In genomic region chr11:23028957-23029356, GRCm38 (mm10) we compare ENCODE assay signal across 30 mouse cellular contexts. TPM values are rescaled to one million over a fixed set of nuclear protein-coding genes. Genes with fewer than 3 reads are reported as not detected.
DNase-seq lines count a peak whose midpoint lies in the region; ATAC-seq and TF ChIP-seq lines count a peak whose summit lies in the region.
"Had no signal": no experiment of that assay in that cellular context is flagged by ENCODE, and none has a peak within 500 bp of the region (broad histone marks: within the 10 kb centered on the region; RNA-seq: fewer than 3 reads in every experiment).

No protein-coding gene starts in this region.

- TF ChIP-seq EP300 in stomach, postnatal 0 days (optimal IDR thresholded peaks at IDR 0.05): no peak

- H3K9me3 ChIP-seq in stomach, embryonic 15.5 days: no peaks in the 10 kb centered on the region
- no peaks in the 10 kb centered on the region for H3K9me3 ChIP-seq in stomach, postnatal 0 days (ENCODE audit: control insufficient read depth, low read length)
- no peaks in the 10 kb centered on the region for H3K9me3 ChIP-seq in intestine, embryonic 15.5 days
- H3K9me3 ChIP-seq in heart, embryonic 11.5 days (replicated peaks; ENCODE audit: control insufficient read depth, low read length): no peaks in the 10 kb centered on the region
- no peaks in the 10 kb centered on the region for H3K9me3 ChIP-seq in forebrain, postnatal 0 days (ENCODE audit: low read length)
- H3K9me3 ChIP-seq in hindbrain, embryonic 12.5 days (replicated peaks): no peaks in the 10 kb centered on the region
- H3K9me3 ChIP-seq: embryonic facial prominence, embryonic 10.5 days; embryonic facial prominence, embryonic 13.5 days; forebrain, embryonic 10.5 days; forebrain, embryonic 13.5 days; heart, embryonic 12.5 days; heart, embryonic 15.5 days; hindbrain, embryonic 10.5 days had no signal

- DNase-seq in stomach, postnatal 0 days (ENCODE audit: low spot score): no peak
- DNase-seq in forebrain, postnatal 0 days: no peak
- DNase-seq: adrenal gland, adult 8-10 months; adrenal gland, postnatal 25 days; cerebellum, adult 8-10 months; cerebellum, postnatal 10 days; cerebellum, postnatal 36 days; embryo, embryonic 11 days; gastrocnemius, adult 2 months; gastrocnemius, postnatal 14 days; heart, postnatal 36 days had no signal

- no peaks in the 10 kb centered on the region for H3K36me3 ChIP-seq in stomach, embryonic 15.5 days
- no peaks in the 10 kb centered on the region for H3K36me3 ChIP-seq in stomach, postnatal 0 days (ENCODE audit: control insufficient read depth, insufficient read depth, low read length)
- H3K36me3 ChIP-seq in intestine, embryonic 15.5 days: no peaks in the 10 kb centered on the region
- H3K36me3 ChIP-seq in heart, embryonic 11.5 days (ENCODE audit: control insufficient read depth, insufficient read depth, low read length): no peaks in the 10 kb centered on the region
- H3K36me3 ChIP-seq in forebrain, postnatal 0 days (ENCODE audit: insufficient read depth): no peaks in the 10 kb centered on the region
- H3K36me3 ChIP-seq in hindbrain, embryonic 12.5 days: no peaks in the 10 kb centered on the region
- H3K36me3 ChIP-seq: embryonic facial prominence, embryonic 10.5 days; embryonic facial prominence, embryonic 13.5 days; forebrain, embryonic 10.5 days; heart, embryonic 12.5 days; heart, embryonic 15.5 days; hindbrain, embryonic 10.5 days had no signal

- H3K27me3 ChIP-seq in stomach, embryonic 15.5 days (replicated peaks): no peaks in the 10 kb centered on the region
- H3K27me3 ChIP-seq in stomach, postnatal 0 days (ENCODE audit: control insufficient read depth, insufficient read depth, low read length): no peaks in the 10 kb centered on the region
- H3K27me3 ChIP-seq in intestine, embryonic 15.5 days (replicated peaks): no peaks in the 10 kb centered on the region
- H3K27me3 ChIP-seq in heart, embryonic 11.5 days (ENCODE audit: control insufficient read depth, insufficient read depth, low read length): no peaks in the 10 kb centered on the region
- no peaks in the 10 kb centered on the region for H3K27me3 ChIP-seq in forebrain, postnatal 0 days (ENCODE audit: insufficient read depth, low read length)
- H3K27me3 ChIP-seq in hindbrain, embryonic 12.5 days: no peaks in the 10 kb centered on the region
- H3K27me3 ChIP-seq: embryonic facial prominence, embryonic 13.5 days; forebrain, embryonic 13.5 days; heart, embryonic 12.5 days; heart, embryonic 15.5 days had no signal

- H3K4me1 ChIP-seq in stomach, embryonic 15.5 days: no peaks in the 10 kb centered on the region
- H3K4me1 ChIP-seq in stomach, postnatal 0 days (replicated peaks; ENCODE audit: control insufficient read depth, insufficient read depth): no peaks in the 10 kb centered on the region
- H3K4me1 ChIP-seq in intestine, embryonic 15.5 days (replicated peaks): no peaks in the 10 kb centered on the region
- H3K4me1 ChIP-seq in heart, embryonic 11.5 days (ENCODE audit: control insufficient read depth, insufficient read depth, low read length): no peaks in the 10 kb centered on the region
- H3K4me1 ChIP-seq in forebrain, postnatal 0 days (ENCODE audit: insufficient read depth): no peaks in the 10 kb centered on the region
- no peaks in the 10 kb centered on the region for H3K4me1 ChIP-seq in hindbrain, embryonic 12.5 days
- H3K4me1 ChIP-seq: embryonic facial prominence, embryonic 10.5 days; embryonic facial prominence, embryonic 13.5 days; forebrain, embryonic 13.5 days; heart, embryonic 12.5 days; heart, embryonic 15.5 days; hindbrain, embryonic 10.5 days had no signal

- no peak for TF ChIP-seq CTCF in stomach, postnatal 0 days (IDR thresholded peaks at IDR 0.05; ENCODE audit: low read depth)
- TF ChIP-seq CTCF in forebrain, postnatal 0 days (IDR thresholded peaks at IDR 0.05; ENCODE audit: low read depth): no peak

- ATAC-seq in stomach, embryonic 15.5 days (ENCODE audit: insufficient read depth, low FRiP score, low read depth): peak; percentile 70
- ATAC-seq in stomach, postnatal 0 days (ENCODE audit: low FRiP score, low TSS enrichment): no peak
- ATAC-seq in intestine, embryonic 15.5 days: peak; percentile 94
- ATAC-seq in megakaryocyte progenitor cell, adult 5-6 weeks (replicated peaks; ENCODE audit: poor library complexity): peak; percentile 58
- no peak for ATAC-seq in heart, embryonic 11.5 days (replicated peaks; ENCODE audit: insufficient number of reproducible peaks, low FRiP score, low TSS enrichment)
- no peak for ATAC-seq in forebrain, postnatal 0 days
- ATAC-seq in hindbrain, embryonic 12.5 days (ENCODE audit: low FRiP score): no peak
- ATAC-seq: activated CD4-positive, CD25-positive, alpha-beta regulatory T cell, adult 4 months; CD4-positive, CD25-positive, alpha-beta regulatory T cell, adult 4 months; forebrain, embryonic 13.5 days; forebrain, embryonic 16.5 days; hindbrain, postnatal 0 days; inflammation-experienced regulatory T-cells, adult 6 months had no signal

- H3K27ac ChIP-seq in stomach, embryonic 15.5 days: no peak overlapping the region
- H3K27ac ChIP-seq in stomach, postnatal 0 days (replicated peaks): no peak overlapping the region
- no peak overlapping the region for H3K27ac ChIP-seq in intestine, embryonic 15.5 days
- no peak overlapping the region for H3K27ac ChIP-seq in heart, embryonic 11.5 days (ENCODE audit: low read depth, low read length)
- no peak overlapping the region for H3K27ac ChIP-seq in forebrain, postnatal 0 days (ENCODE audit: low read depth, low read length)
- H3K27ac ChIP-seq in hindbrain, embryonic 12.5 days: no peak overlapping the region
- H3K27ac ChIP-seq: embryonic facial prominence, embryonic 10.5 days; embryonic facial prominence, embryonic 13.5 days; forebrain, embryonic 10.5 days; forebrain, embryonic 13.5 days; gastrocnemius, adult 2 months; heart, embryonic 15.5 days; hindbrain, embryonic 10.5 days; hindbrain, embryonic 14.5 days; hindbrain, postnatal 0 days had no signal

- WGBS in stomach, embryonic 15.5 days: 29% methylated on average over 3 of the region's 3 CpGs
- WGBS in stomach, postnatal 0 days: 26% methylated on average over 3 of the region's 3 CpGs
- WGBS in intestine, embryonic 15.5 days: 23% methylated on average over 3 of the region's 3 CpGs
- WGBS in heart, embryonic 11.5 days (ENCODE audit: insufficient replicate concordance): 44% methylated on average over 3 of the region's 3 CpGs
- 68% methylated on average over 3 of the region's 3 CpGs for WGBS in forebrain, postnatal 0 days
- 76% methylated on average over 3 of the region's 3 CpGs for WGBS in hindbrain, embryonic 12.5 days

- H3K4me3 ChIP-seq in stomach, embryonic 15.5 days (replicated peaks): no peak overlapping the region
- no peak overlapping the region for H3K4me3 ChIP-seq in stomach, postnatal 0 days (ENCODE audit: low read depth, low read length)
- H3K4me3 ChIP-seq in intestine, embryonic 15.5 days (replicated peaks): no peak overlapping the region
- no peak overlapping the region for H3K4me3 ChIP-seq in heart, embryonic 11.5 days (ENCODE audit: low read depth, low read length)
- no peak overlapping the region for H3K4me3 ChIP-seq in forebrain, postnatal 0 days (ENCODE audit: low read depth, low read length)
- H3K4me3 ChIP-seq in hindbrain, embryonic 12.5 days: no peak overlapping the region
- H3K4me3 ChIP-seq: embryonic facial prominence, embryonic 10.5 days; embryonic facial prominence, embryonic 13.5 days; erythroblast, embryonic 14.5 days; forebrain, embryonic 10.5 days; forebrain, embryonic 13.5 days; gastrocnemius, adult 2 months; heart, embryonic 12.5 days; heart, embryonic 15.5 days; hindbrain, embryonic 10.5 days had no signal

- H3K9ac ChIP-seq in stomach, embryonic 15.5 days: no peak overlapping the region
- no peak overlapping the region for H3K9ac ChIP-seq in stomach, postnatal 0 days (ENCODE audit: low read length)
- no peak overlapping the region for H3K9ac ChIP-seq in intestine, embryonic 15.5 days
- no peak overlapping the region for H3K9ac ChIP-seq in heart, embryonic 11.5 days (ENCODE audit: low read depth, low read length)
- no peak overlapping the region for H3K9ac ChIP-seq in forebrain, postnatal 0 days
- no peak overlapping the region for H3K9ac ChIP-seq in hindbrain, embryonic 12.5 days
- H3K9ac ChIP-seq: embryonic facial prominence, embryonic 13.5 days; forebrain, embryonic 13.5 days; heart, embryonic 12.5 days; heart, embryonic 15.5 days; hindbrain, embryonic 14.5 days had no signal

- H3K4me2 ChIP-seq in stomach, embryonic 15.5 days: no peak overlapping the region
- no peak overlapping the region for H3K4me2 ChIP-seq in stomach, postnatal 0 days (replicated peaks; ENCODE audit: low read depth)
- no peak overlapping the region for H3K4me2 ChIP-seq in intestine, embryonic 15.5 days (replicated peaks)
- H3K4me2 ChIP-seq in heart, embryonic 11.5 days: no peak overlapping the region
- H3K4me2 ChIP-seq in forebrain, postnatal 0 days (ENCODE audit: low read depth): no peak overlapping the region
- H3K4me2 ChIP-seq in hindbrain, embryonic 12.5 days (replicated peaks): no peak overlapping the region
- H3K4me2 ChIP-seq: embryonic facial prominence, embryonic 13.5 days; forebrain, embryonic 13.5 days; heart, embryonic 12.5 days; heart, embryonic 15.5 days; hindbrain, embryonic 14.5 days had no signal

RNA-seq across cellular contexts. Expression of gene Fam161a, which starts 21.6 kb away (rescaled TPM):
- polyA plus RNA-seq in stomach, embryonic 15.5 days (2015; fragmentation: Nextera tagmentation; extraction: Ambion mirVana): 2.7 and 4.0 TPM in 2 replicates
- polyA plus RNA-seq in stomach, postnatal 0 days (2015; fragmentation: Nextera tagmentation; extraction: Ambion mirVana): 3.0 and 3.2 TPM in 2 replicates
- 1.5 and 1.8 TPM in 2 replicates for polyA plus RNA-seq in intestine, embryonic 15.5 days (2015; fragmentation: Nextera tagmentation; extraction: Ambion mirVana)
- 0.62 and 1.1 TPM in 2 replicates for total RNA-seq in megakaryocyte progenitor cell, adult 5-6 weeks (2015)
- 0.71 and 0.81 TPM in 2 replicates for total RNA-seq in megakaryocyte progenitor cell, adult 5-6 weeks (2017)
- polyA plus RNA-seq in heart, embryonic 11.5 days (2014; fragmentation: Nextera tagmentation; extraction: Ambion mirVana): 1.3 and 1.9 TPM in 2 replicates
- total RNA-seq in forebrain, postnatal 0 days (2014; rRNA removed): 7.8 and 9.5 TPM in 2 replicates
- polyA plus RNA-seq in forebrain, postnatal 0 days (2015; fragmentation: Nextera tagmentation; extraction: Ambion mirVana): 3.4 and 6.9 TPM in 2 replicates
- 7.7 and 8.0 TPM in 2 replicates for polyA plus RNA-seq in hindbrain, embryonic 12.5 days (2016; fragmentation: Nextera tagmentation; extraction: Ambion mirVana)

RNA-seq across cellular contexts. Expression of gene Cct4, which starts 38.6 kb away (rescaled TPM):
- 248 and 251 TPM in 2 replicates for polyA plus RNA-seq in stomach, embryonic 15.5 days (2015; fragmentation: Nextera tagmentation; extraction: Ambion mirVana)
- polyA plus RNA-seq in stomach, postnatal 0 days (2015; fragmentation: Nextera tagmentation; extraction: Ambion mirVana): 123 and 124 TPM in 2 replicates
- 256 and 268 TPM in 2 replicates for polyA plus RNA-seq in intestine, embryonic 15.5 days (2015; fragmentation: Nextera tagmentation; extraction: Ambion mirVana)
- total RNA-seq in megakaryocyte progenitor cell, adult 5-6 weeks (2015): 346 and 370 TPM in 2 replicates
- 218 and 319 TPM in 2 replicates for total RNA-seq in megakaryocyte progenitor cell, adult 5-6 weeks (2017)
- polyA plus RNA-seq in heart, embryonic 11.5 days (2014; fragmentation: Nextera tagmentation; extraction: Ambion mirVana): 275 and 277 TPM in 2 replicates
- total RNA-seq in forebrain, postnatal 0 days (2014; rRNA removed): 236 and 265 TPM in 2 replicates
- 269 and 271 TPM in 2 replicates for polyA plus RNA-seq in forebrain, postnatal 0 days (2015; fragmentation: Nextera tagmentation; extraction: Ambion mirVana)
- polyA plus RNA-seq in hindbrain, embryonic 12.5 days (2016; fragmentation: Nextera tagmentation; extraction: Ambion mirVana): 326 and 341 TPM in 2 replicates

RNA-seq across cellular contexts. Expression of gene Commd1, which starts 46.8 kb away (rescaled TPM):
- polyA plus RNA-seq in stomach, embryonic 15.5 days (2015; fragmentation: Nextera tagmentation; extraction: Ambion mirVana): 368 and 394 TPM in 2 replicates
- polyA plus RNA-seq in stomach, postnatal 0 days (2015; fragmentation: Nextera tagmentation; extraction: Ambion mirVana): 269 and 275 TPM in 2 replicates
- 375 and 384 TPM in 2 replicates for polyA plus RNA-seq in intestine, embryonic 15.5 days (2015; fragmentation: Nextera tagmentation; extraction: Ambion mirVana)
- 141 and 159 TPM in 2 replicates for total RNA-seq in megakaryocyte progenitor cell, adult 5-6 weeks (2015)
- total RNA-seq in megakaryocyte progenitor cell, adult 5-6 weeks (2017): 89.6 and 105 TPM in 2 replicates
- 327 and 355 TPM in 2 replicates for polyA plus RNA-seq in heart, embryonic 11.5 days (2014; fragmentation: Nextera tagmentation; extraction: Ambion mirVana)
- 44.0 and 64.3 TPM in 2 replicates for total RNA-seq in forebrain, postnatal 0 days (2014; rRNA removed)
- polyA plus RNA-seq in forebrain, postnatal 0 days (2015; fragmentation: Nextera tagmentation; extraction: Ambion mirVana): 207 and 250 TPM in 2 replicates
- polyA plus RNA-seq in hindbrain, embryonic 12.5 days (2016; fragmentation: Nextera tagmentation; extraction: Ambion mirVana): 309 and 314 TPM in 2 replicates

RNA-seq across cellular contexts. Expression of gene Gm28048, which starts 47.1 kb away (rescaled TPM):
- polyA plus RNA-seq in stomach, embryonic 15.5 days (2015; fragmentation: Nextera tagmentation; extraction: Ambion mirVana): 12.1 and 15.0 TPM in 2 replicates
- 14.0 and 18.8 TPM in 2 replicates for polyA plus RNA-seq in stomach, postnatal 0 days (2015; fragmentation: Nextera tagmentation; extraction: Ambion mirVana)
- polyA plus RNA-seq in intestine, embryonic 15.5 days (2015; fragmentation: Nextera tagmentation; extraction: Ambion mirVana): 13.1 and 16.2 TPM in 2 replicates
- 77.6 and 83.1 TPM in 2 replicates for total RNA-seq in megakaryocyte progenitor cell, adult 5-6 weeks (2015)
- total RNA-seq in megakaryocyte progenitor cell, adult 5-6 weeks (2017): 52.7 and 59.5 TPM in 2 replicates
- polyA plus RNA-seq in heart, embryonic 11.5 days (2014; fragmentation: Nextera tagmentation; extraction: Ambion mirVana): 8.2 and 11.5 TPM in 2 replicates
- 0.81 and 2.8 TPM in 2 replicates for total RNA-seq in forebrain, postnatal 0 days (2014; rRNA removed)
- polyA plus RNA-seq in forebrain, postnatal 0 days (2015; fragmentation: Nextera tagmentation; extraction: Ambion mirVana): 1.3 and 4.2 TPM in 2 replicates
- polyA plus RNA-seq in hindbrain, embryonic 12.5 days (2016; fragmentation: Nextera tagmentation; extraction: Ambion mirVana): 5.7 TPM in 2 replicates
- total RNA-seq: hindbrain, postnatal 0 days had no signal
- polyA plus RNA-seq: erythroblast, embryonic 14.5 days had no signal

RNA-seq across cellular contexts. Expression of gene Zrsr1, which starts 57.2 kb away (rescaled TPM):
- polyA plus RNA-seq in stomach, embryonic 15.5 days (2015; fragmentation: Nextera tagmentation; extraction: Ambion mirVana): 2.5 and 2.7 TPM in 2 replicates
- 2.0 and 2.2 TPM in 2 replicates for polyA plus RNA-seq in stomach, postnatal 0 days (2015; fragmentation: Nextera tagmentation; extraction: Ambion mirVana)
- polyA plus RNA-seq in intestine, embryonic 15.5 days (2015; fragmentation: Nextera tagmentation; extraction: Ambion mirVana): 2.4 and 2.9 TPM in 2 replicates
- total RNA-seq in megakaryocyte progenitor cell, adult 5-6 weeks (2015): 4.0 and 7.0 TPM in 2 replicates
- total RNA-seq in megakaryocyte progenitor cell, adult 5-6 weeks (2017): 10.3 and 11.2 TPM in 2 replicates
- polyA plus RNA-seq in heart, embryonic 11.5 days (2014; fragmentation: Nextera tagmentation; extraction: Ambion mirVana): 2.2 and 3.1 TPM in 2 replicates
- total RNA-seq in forebrain, postnatal 0 days (2014; rRNA removed): 14.5 and 17.5 TPM in 2 replicates
- polyA plus RNA-seq in forebrain, postnatal 0 days (2015; fragmentation: Nextera tagmentation; extraction: Ambion mirVana): 4.8 and 6.4 TPM in 2 replicates
- 5.2 and 7.5 TPM in 2 replicates for polyA plus RNA-seq in hindbrain, embryonic 12.5 days (2016; fragmentation: Nextera tagmentation; extraction: Ambion mirVana)

Comparison
In these comparisons a context has a peak if more than half of its experiments do, and no peak if none do; other contexts are left out.
1. ATAC-seq: peak in stomach, embryonic 15.5 days (single experiment), intestine, embryonic 15.5 days (single experiment) and megakaryocyte progenitor cell, adult 5-6 weeks (single experiment); none in stomach, postnatal 0 days (single experiment), heart, embryonic 11.5 days (single experiment), forebrain, postnatal 0 days (single experiment) and hindbrain, embryonic 12.5 days (single experiment).